Mouse (Mus musculus) adrenal gland, postnatal 14 days (tissue): ENCODE measurements around the gene Mettl15. TPM values are rescaled to one million over a fixed set of nuclear protein-coding genes. Genes with fewer than 3 reads are reported as not detected.
A peak's percentile ranks its signal among the peaks of the same experiment; 100 is the strongest.

ENCODE experiments used
- DNase-seq: peaks from one replicate; pipeline ENCODE4 v3.0.0; 2021; ENCODE audit warnings: mixed read lengths
- microRNA-seq, 2 experiments: library from miRNA; unstranded; fragments of <30 nt; microRNA quantifications; one replicate each; pipeline ENCODE4 v1.2.0; 2021
- total RNA-seq: library from RNA; stranded (reverse); gene quantifications from 2 replicates; pipeline ENCODE4 v1.2.3, GENCODE M21; 2021

Gene Mettl15
- total RNA-seq, 1 experiment from 2014 or later: 9.2 TPM

GRCm38 (mm10) chr2:109156131-109156530, 124.4 kb downstream of the Mettl15 start:
- DNase-seq: no peak

DNA sequence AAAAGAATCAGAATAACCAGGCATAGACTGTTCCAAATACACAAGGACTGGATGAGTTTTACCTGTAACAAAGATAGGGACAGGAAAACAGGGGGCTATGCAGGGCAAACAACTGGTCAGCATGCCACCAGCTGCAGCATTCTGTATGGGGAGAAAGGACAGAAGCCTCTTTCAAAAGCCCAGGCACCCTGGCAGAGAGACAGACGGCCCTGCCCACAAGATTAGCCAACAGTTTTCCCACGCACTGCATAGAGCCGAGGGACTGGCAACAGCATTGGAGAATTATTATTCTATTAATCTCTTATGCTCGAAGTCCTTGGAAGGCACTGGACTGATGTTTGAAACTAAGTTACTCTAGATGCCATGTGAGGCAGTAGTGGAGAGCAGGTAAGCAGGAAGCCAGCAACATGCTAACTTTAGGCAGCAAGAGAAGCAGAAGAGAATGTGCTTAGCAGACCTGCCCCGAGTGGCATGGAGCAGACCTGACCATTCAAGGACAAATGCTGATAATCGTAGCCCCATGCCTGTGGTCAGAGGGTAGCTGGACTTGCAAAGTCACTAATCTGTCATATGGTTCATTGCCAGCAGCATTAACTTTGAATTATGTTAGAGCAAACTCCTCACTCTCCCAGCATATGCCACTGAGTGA, 127.0 kb downstream of the Mettl15 start:
- DNase-seq: peak; percentile 42

DNA sequence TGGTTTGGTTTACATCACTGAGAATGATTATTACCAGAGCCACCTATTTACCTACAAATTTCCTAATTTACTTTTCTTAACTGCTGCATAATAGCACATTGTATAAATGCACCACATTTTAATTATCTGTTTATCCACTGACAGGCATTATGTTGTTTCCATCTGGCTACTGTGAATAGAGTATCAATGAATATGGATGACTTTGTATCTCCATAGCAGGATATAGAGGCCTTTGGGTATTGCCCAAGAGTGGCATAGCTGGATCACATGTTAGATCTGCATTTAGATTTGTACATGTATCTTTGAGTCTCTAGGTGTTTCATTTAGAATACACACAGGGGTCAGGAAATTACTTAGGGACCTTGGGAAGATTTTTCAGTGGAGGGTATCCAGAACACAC, 133.3 kb downstream of the Mettl15 start:
- no peak for DNase-seq

DNA sequence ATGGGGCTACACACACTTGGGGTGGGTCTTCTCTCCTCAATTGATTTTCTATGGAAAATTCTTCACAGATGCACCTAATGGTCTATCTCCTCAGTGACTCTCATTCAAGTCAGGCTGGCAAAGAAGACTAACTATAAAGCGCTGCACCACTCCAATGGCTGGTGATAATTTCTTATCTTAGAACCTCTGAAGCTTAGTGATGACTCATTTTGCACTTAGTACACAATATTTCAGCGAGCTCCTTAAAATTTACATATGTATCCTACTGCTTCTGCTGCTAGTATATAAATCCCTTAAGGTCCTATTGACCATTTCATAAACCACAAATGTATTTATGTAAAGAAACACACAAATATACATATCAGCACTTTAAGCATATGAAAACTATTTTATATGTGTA, 136.1 kb downstream of the Mettl15 start:
- DNase-seq: no peak

DNA sequence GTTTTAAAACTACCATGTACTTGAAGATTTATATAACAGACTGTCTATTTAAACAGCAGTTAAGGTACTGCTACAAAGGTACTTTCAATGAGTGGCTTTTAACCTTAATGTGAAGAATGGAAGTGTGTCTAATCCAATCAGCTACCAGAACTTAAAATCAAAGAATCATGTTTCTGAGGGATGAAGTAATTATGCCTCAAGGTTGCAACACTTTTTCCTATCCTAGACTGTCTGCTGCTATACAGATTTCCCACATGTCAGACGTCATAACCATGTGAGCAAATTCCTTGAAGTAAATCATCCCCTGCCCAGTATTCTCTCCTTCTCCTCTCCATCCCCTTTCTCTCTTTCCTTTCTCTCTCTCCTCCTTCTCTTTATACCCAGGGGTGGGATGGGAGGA, 140.2 kb downstream of the Mettl15 start:
- DNase-seq: no peak

GRCm38 (mm10) chr2:109137276-109137675, 143.3 kb downstream of the Mettl15 start:
- no peak for DNase-seq

DNA sequence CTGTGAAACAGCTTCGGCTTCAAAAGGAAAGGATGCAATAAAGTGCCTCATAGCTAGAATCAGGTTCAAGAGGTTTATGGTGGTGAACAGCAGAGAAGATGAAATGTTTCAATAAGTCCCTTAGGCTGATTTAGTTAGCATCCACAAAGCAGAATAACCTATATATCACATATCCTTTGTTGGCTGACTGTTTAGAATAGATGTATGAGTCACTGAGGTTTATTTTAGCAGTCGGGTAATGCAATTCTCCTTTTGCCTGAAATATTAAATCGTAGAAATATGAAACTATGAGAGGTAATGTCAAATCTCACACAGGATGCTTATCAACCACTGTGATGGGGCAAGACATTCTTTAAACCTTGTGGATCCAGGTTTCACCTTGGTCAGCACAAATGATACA, 149.8 kb downstream of the Mettl15 start:
- DNase-seq: no peak

DNA sequence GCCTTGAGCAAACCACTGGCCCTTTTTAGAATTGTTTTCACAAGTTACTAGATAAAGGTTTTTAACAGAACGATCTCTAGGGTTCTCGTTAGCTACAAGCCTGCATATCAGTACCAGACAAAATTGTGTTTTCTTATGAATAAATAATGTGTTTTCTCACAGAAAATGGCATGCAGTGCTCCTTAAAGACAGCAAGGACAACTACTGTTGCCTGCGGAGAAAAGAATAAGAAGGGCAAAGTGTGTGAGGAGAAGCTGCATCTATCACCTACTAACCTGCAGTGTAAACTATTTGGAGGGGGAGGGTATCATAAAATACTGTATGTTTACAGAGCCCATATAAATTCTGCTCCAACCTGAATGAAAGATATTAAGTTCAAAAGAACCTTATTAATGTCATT, 150.6 kb downstream of the Mettl15 start:
- no peak for DNase-seq

DNA sequence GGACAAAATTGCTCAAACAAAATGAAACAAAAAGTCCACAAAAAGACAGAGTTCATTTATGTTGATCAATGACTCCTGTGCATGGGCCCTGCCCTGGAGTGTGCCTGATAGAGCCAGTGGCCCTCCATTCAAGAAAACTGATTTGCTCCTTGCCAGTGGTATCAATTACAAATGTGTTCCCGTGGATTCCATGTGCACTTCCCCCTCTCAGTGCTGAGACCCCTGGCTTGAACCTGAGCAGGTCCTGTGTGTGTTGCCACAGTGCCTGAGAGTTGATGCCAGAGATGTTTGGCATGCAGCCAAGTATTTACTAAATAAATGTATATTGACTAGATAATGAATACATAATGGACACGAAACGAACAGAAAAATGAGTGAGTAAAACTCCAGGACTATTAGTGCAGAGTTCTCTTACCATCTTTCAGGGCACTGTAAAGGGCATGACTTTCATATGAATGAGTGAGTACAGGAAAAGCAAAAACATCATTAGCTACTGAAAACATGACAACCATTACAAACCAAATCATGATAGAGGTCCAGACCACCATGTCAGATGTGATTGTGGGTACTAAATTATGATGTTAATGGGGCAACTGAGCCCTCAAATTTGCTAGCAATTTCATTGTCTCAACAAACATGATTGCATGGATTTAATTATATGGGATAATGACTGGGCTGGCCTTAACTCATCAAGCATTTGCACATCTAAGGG, 174.6 kb downstream of the Mettl15 start:
- no peak for DNase-seq

- DNase-seq: no peak
Measured at GRCm38 (mm10) chr2:109049686-109050085, 230.9 kb downstream of the Mettl15 start.

Small RNA genes lying within 50 kb of the gene (microRNA-seq; reads per million reads assigned to microRNA genes)
- gene Gm24115: 0 reads per million in 2 experiments

Other genes with a start within 250 kb of the Mettl15 start
- gene Kif18a, start within 50 bp of the Mettl15 start, total RNA-seq: 3.2 and 3.4 TPM in 2 replicates